Mouse (Mus musculus): ENCODE measurements around the gene Nr4a1.

Gene Nr4a1

DNA sequence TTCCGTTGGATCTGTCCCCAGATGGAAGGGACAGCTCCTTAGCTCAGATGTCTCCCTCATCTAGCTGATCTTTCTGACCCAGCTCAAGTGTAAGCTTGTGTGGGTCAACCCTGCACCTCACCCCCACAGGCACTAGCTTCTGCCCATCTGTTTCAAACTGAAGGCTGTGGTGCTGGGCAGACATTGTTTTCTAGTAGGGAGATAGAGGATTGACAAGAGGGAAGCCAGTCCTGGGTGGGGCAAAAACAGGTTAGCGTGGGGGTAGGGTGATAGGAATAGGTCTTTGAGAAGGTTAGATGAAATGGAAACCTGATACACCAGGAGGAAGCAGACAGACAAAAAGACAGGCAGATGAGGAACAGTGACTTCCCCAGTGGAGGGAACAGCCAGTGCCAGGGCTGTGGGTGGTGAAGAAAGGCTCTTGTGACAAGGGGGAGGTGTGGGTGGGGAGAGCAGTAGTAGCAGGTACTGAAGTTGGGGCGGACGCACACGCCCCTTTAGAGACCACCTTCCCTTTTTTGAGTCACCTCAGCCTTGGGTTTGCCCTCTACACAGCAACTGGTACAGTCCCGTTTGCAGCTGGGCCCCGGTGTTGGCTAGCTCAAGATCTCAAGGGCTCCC lies 1.9 kb downstream of the Nr4a1 start:
- DNase-seq (ENCODE audit: low spot score in 2 of 2), result no peak

DNA sequence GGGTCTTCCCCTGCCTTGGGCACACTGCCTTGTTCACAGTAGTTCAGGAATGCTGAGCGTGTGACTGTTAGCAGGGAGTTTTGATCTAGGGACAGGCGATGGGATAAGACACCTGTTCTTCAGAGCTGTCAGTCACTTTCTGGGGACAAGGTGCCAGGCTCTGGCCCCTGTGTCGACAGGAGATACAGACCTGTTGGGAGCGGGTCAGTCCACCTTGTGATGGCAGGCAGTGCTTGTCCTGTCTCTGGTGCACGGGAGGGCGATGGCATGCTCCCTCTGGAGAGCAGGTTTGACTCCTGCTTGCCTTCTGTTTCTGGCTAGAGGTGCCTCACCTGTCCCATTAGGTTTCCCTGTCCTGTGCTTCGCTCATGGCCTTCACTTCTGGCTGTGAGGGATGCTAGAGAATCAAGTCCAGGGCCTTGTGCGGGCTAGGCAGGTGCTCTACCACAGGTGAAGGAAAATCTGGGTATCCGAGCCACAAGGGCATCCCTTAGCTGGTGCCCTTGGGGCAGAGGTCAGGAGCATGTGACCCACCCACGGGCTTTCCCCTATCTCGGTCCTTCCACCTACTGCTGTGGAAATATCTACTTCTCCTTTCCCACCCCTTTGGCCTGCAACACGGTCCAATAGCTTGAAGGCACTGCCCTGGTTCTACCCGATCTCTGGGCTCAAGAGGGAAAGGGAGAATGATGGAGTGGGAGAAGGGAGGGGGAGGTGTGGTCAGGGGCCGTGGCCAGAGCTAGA lies 2.6 kb downstream of the Nr4a1 start:
- DNase-seq (ENCODE audit: low spot score in 2 of 2), result no peak

DNA sequence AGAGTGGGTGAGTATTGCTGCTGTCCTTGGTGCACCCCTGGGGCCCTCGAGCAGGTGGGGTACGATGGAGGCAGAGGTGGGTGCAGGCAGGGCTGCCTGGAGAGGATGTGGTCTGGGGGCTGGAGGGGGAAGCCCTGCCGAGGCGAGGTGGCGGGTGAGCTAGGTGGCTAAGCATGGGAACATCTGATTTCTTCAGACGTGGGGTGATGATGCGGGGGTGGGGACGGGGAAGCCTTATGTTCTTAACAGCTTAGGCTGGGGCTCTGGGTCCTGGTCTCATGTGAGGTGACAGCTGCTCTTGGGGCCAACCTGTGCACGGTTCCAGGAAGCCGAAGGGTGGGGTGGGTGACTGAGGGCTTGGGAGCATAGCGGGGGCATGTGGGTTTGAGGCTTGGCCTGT lies 4.4 kb downstream of the Nr4a1 start:
- peak in 1 of 2 experiments; percentile 57 for DNase-seq (ENCODE audit: low spot score in 2 of 2)

DNA sequence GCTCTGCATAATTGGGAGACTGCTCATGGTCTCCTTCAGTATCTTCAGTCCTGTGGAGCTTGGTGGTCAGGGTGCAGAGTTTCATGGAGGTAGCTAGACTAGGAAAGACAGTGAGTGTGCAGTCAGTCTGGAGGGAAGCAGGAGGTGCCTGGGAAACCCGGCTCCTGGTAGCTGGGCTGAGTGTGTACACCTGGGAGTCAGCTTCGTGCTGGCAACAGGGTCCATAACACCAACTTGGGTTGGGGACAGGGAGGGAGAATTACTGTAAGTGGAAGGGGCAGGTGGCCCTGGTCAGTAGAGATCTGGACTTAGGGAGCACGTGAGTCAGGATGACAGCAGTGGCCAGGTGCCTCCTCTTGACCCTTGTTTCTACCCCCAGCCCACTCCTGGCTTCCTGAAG lies 5.9 kb downstream of the Nr4a1 start:
- no peak for DNase-seq (ENCODE audit: low spot score in 2 of 2)

DNA sequence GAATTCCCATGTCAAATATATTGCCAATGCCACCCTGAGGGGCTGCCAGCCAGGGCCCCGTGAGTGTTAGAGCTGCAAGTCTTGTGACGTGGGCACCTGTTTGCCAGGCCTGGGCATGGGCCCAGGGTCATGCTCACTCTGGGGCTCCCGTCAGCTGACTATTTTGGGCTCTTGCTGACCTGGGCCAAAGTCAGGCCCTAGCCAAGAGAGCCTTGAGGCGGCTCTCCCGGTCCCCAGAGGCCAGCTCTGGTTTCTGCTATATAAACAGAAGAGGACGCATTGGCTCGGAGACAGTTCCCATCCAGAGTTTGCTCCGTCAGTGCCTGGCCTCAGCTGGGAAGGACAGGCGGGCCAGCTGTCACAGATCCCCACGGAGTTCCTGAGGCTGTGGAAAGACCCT lies 6.3 kb downstream of the Nr4a1 start:
- no peak for DNase-seq (ENCODE audit: low spot score in 2 of 2)

DNA sequence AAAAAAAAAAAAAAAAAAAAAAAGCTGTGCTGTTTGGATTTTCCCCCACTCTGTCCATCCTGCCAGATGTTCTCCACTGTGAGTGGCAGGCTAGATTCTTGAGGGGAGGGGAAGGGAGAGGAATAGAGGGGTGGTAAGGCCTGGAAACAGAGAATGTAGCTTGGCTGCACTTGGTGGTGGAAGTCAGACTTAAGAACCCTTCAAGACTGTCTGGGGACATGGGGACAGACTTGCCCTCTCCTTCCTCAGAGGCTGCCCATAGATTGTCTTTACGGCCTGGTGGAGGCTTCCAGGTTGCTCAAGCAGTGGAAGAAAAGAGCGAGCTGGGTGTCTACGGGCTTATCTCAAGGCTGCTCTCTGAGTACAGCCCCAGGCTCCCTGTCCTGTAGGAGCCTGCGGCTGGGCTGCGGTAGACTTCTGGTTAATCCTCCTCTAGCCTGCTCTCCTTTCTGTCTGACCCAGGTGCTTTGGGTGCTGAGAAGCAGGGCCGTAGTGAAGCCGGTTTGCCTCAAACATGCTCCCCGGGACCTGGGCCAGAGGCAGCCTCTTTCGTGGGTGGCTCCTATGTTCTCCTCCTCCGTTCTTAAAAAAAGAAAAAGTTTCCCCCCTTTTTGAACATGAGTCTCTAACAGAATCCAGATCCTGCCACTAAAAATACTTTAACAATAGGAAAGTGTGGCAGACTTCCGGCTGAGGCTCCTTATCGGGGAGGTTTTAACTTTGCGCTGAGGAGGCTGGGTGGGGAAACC lies 7.0 kb downstream of the Nr4a1 start:
- no peak for DNase-seq (ENCODE audit: low spot score in 2 of 2)

DNA sequence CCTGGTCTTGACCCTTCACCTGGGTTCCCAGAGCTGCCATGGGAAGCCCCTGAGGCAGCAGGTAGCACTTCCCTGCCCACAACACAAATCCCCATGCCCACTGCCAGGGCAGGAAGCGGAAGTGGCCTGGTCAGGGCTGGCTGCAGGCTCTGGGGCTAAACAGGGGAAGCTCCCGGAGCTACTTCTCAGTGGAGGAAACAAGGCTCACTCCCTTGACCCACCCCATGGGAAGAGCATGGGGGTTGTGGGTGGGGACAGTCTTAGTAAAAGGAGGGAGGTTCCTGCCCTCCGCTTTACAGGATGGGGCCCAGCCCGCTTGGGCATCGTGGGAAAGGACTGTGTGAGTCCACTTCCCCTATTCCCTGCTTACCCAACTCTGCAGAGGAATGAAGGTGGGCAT lies 8.4 kb downstream of the Nr4a1 start:
- DNase-seq (ENCODE audit: low spot score in 2 of 2), result no peak

DNA sequence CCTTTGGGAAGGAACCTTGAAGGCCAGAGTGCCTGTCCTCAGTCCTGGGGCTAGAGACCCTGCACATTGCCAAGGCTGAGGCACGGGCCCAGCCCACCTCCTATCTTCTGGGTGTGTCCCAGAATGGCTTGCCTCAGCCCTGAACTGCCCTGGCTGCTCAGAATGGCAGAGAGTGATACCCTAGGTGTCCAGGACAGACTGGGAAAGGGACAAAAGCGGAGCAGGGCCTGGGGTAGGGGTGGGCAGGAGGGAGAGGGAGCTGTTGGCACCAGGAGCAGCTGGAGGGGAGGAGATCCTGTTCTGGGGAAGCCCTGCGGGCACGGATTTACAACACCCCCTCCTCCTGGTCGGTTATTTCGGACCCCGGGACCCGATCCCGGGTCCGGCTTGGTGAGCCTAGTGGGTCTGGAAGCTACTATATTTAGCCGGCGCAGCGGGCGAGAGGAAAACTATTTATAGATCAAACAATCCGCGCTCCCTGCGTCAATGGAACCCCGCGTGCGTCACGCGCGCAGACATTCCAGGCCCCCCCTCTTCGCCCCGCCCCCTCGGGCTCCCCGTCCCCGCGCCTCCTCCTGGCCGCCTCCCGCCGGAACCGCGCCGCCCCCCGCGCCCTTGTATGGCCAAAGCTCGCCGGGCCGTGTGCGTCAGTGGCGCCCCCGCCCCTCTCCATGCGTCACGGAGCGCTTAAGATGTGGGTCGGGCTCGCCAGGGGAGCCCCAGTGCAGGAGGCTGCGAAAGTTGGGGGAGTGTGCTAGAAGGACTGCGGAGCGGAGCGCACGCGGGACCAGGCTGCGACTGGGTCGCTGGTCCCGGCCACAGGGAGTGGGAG lies 12.3 kb downstream of the Nr4a1 start:
- DNase-seq (ENCODE audit: low spot score in 2 of 2), result peak; percentile 52 to 83

DNA sequence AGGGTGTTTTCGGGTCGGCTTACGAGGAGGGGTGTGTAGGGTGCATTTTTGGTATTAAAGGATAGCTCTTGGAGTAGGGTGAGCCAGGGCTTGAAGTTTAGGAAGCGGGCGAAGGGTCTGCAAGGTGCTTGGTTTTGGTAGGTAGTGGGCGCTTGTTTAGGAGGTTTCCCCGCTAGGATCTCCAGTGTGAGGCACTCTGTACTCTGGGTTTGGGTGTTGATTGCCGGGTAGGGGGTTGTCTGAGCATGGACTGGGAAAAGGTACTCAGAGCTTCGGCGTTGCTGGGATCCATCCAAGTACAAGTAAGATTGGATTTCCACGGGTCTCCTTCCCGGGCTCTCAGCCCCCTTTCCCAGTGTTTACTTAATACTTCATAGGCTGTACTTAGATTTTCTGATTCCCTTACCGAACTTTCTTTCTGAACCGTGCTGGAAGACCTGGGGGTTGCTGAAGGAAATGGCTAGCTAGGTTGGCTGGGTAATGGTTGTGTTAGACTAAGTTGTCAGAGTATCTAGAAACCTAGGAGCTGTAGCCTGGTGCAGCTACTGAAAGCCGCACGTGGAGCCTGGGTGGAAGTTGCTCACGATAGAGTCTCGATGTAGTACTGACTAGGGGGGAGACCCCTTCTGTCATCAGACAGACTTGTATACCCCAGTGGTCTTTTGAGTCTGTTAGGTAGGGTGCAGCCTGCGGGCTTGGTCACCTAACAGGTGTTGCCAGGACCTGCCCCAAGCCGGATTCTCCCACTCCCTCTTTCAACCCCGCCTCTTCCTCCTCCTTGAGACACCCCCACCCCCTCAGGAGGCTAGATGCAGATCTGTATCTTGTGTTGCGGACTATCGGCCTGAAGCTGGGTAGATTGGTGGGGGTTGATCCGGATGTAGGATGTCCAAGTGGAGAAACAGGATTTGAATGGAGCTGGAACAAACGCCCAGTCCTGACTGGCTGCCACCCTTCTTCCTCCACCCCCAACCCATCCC lies 13.3 kb downstream of the Nr4a1 start:
- no peak for DNase-seq (ENCODE audit: low spot score in 2 of 2)

DNA sequence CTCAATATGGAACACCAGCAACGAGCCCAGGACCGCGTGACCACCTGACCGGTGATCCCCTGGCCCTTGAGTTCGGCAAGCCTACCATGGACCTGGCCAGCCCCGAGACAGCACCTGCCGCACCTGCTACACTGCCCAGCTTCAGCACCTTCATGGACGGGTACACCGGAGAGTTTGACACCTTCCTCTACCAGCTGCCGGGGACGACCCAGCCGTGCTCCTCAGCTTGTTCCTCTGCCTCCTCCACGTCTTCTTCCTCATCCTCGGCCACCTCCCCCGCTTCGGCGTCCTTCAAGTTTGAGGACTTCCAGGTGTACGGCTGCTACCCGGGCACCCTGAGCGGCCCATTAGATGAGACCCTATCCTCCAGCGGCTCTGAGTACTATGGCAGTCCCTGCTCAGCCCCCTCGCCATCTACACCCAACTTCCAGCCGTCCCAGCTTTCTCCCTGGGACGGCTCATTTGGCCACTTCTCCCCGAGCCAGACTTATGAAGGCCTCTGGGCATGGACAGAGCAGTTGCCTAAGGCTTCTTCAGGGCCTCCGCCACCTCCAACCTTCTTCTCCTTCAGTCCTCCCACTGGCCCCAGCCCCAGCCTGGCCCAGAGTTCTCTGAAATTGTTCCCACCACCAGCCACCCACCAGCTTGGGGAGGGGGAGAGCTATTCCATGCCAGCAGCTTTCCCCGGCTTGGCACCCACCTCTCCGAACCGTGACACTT lies 16.2 kb downstream of the Nr4a1 start:
- no peak for DNase-seq (ENCODE audit: low spot score in 2 of 2)

DNA sequence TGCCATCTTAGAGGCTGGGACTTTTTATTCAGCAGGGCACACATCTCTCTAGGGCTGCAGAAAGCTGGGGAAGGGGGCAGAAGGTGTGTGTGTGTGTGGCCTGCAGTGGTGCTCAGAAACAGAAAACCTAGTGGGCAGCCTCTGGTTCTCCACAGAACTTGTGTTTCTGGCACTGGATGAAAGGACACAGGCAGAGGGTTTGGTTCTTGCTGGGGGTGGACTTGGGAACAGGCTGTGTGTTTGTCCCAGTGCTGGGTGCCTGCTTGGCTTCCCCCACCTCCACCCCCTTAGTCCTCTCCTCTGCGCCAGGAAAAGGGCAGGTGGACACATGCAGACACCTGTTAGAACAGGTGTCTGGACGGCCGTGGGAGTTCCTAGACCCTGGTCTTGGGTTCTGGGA lies 17.0 kb downstream of the Nr4a1 start:
- DNase-seq (ENCODE audit: low spot score in 2 of 2), result no peak

DNA sequence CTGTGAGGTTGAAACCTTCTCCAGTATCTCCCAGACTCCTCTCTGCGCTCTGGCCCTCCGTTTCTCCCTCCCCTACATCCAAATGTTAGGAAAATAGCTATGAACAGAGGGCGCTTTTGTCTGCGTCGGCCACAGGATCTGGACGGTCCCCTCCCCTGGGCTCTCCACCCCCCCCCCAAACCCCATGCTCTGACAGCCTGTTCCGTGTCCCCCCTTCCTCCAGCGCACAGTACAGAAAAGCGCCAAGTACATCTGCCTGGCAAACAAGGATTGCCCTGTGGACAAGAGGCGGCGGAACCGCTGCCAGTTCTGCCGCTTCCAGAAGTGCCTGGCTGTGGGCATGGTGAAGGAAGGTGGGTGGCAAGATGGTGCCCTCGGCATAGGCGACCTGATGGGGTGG lies 17.4 kb downstream of the Nr4a1 start:
- no peak for DNase-seq (ENCODE audit: low spot score in 2 of 2)

DNA sequence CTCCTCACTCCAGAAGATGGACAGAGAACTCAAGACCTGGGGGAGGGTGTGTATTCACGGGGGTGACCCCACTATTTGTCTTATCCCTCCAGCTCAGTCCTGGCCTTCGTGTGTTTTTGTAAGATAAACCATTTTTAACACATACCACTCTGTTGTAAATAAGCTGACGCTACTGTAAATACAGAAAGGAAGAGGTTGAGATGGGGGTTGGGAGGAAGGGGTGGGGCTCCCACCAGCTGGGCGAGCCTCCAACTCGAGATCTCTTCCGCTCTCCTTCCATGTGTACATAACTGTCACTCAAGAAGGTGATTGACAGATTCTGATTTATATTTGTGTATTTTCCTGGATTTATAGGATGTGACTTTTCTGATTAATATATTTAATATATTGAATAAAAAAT lies 20.3 kb downstream of the Nr4a1 start:
- DNase-seq (ENCODE audit: low spot score in 2 of 2), result no peak

DNA sequence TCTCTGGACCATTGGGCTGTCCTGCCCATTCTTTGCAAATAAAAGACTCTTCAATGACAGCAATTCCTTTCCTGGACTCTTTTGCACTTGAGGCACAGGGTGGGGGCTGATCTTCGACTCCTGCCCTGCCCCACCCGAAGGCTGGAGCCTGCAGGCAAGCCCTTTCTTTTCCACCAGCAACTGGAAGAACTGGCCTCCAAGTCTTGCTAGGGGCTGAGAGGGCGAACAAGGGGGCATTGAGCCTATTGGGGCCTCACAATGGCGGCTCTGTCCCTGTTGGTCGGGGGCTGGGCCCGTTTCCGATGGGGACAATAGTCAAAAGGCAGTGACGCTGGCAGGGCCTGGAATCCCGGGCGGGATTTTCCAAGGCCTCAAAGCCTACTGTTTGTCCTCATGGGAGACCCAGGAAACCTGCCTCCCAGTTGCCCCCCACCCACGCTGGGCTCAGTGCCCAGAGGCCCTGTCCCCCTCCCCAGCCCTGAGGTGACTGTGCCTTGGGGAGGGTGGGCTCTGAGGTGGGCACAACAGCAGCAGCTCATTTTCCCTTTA lies 23.4 kb downstream of the Nr4a1 start:
- DNase-seq (ENCODE audit: low spot score in 2 of 2), result no peak

DNA sequence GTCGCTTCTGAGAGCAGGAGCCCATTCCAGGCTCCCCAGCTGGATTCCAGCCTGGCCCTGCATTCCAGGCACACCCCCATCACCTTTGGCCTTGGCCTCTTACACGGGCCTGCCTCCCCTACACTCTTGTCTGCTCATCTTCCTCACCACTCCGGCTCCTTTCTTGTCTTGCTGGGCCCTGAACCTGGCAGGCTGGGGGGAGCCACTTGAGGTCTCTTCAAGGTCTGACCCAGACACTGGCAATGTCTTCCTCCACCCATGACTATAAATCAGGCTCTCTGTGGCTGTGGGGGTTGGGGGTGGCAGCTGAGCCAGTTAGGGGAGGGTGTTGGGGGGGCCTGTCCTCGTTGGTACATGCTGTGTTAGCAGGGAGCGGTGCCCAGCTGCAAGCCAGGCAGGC lies 24.5 kb downstream of the Nr4a1 start:
- no peak for DNase-seq (ENCODE audit: low spot score in 2 of 2)

DNA sequence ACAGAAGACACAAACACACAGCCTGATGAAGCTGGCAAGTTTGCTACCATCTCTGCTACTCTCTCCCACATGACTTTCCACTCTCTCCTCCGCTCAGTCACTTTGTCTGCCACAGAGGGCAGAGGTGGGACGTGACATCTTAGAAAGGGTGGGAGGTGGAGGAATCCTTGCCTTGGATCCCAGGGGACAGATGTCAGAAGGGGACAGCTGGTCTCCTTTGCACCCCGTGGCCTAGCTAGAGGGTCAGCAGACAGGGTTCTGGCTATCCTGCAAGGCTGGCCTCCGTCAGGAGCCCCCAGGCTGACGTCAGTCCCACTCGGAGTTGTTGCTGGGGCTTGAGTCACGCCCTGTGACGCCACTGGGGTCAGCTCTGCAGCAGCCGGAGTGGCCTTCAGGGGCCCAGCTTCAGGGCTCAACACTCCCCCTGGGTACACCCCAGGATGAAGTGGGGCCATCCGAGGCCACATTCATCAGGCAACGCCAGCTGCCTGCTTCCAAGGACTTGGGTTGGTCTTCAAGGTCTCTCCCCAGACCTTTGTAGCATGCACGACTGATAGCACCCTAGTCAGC lies 25.4 kb downstream of the Nr4a1 start:
- no peak for DNase-seq (ENCODE audit: low spot score in 2 of 2)

DNA sequence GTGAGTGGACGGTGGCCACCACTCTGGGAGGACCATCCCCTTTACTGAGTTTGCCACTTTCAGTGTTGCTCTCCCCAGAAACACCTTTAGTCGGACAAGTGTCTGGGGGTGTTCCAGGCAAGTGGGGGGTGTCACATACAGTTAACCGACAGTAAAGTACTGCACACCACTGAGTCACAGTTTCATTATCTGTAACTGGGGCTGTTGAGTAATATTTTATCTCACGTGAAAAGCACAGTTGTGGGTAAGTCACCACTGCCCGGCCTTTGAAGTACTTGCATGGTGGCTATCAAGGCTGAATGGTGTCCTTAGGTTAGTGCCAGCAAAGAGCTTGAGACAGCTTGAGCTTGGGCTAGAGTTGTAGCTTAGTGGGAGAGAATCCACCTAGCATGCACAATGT lies 28.4 kb downstream of the Nr4a1 start:
- no peak for DNase-seq (ENCODE audit: low spot score in 2 of 2)

DNA sequence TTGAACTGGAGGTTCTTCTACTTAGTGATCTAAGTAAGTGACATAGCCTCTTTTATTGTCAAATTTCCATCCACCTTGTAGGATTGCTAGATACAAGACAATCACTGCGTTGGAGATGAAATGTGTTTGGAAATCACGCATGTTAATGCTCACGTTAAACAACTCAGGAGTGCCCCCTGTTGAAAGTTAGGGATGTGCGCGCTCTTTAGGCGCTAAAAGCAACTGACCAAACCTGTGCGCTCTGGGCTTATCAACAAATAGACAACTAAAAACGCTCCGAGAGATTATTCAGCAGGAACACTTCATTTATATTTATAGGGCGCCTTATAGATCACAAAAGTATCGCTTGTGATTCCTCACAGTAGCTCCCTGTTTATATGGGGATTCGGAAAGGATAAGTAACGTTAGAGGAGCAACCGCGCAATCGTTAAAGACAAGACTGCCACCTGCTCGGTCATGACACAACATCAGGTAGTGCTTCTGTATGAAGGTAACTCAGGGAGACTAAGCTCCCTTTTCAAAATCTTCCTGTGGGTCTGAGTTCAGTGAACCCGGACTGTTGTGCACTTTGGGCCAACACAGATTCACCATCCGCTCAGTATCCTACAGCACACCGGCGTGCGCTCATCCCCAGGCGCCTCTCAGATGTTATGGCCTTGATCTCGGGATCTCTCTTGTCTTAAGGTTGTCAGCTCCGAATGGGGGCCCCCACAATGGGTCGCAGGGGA lies 29.3 kb downstream of the Nr4a1 start:
- DNase-seq (ENCODE audit: low spot score in 2 of 2), result peak in 1 of 2 experiments; percentile 60

Data from spleen, postnatal 10 days (tissue).